Mouse (Mus musculus) layer of hippocampus, postnatal 25 days (tissue): ENCODE measurements around the gene Slc6a6. TPM values are rescaled to one million over a fixed set of nuclear protein-coding genes. Genes with fewer than 3 reads are reported as not detected.

Experiments used
- DNase-seq, 2 experiments: peaks; one replicate each; pipeline ENCODE4 v3.0.0; 2022; ENCODE audit warnings: mixed read lengths in 2 of 2, low spot score in 1 of 2; ENCODE audit errors: extremely low spot score in 1 of 2
- total RNA-seq, 2 experiments: library from RNA; stranded (reverse); gene quantifications; 2 replicates each; pipeline ENCODE4 v1.2.3; 2021

Slc6a6 gene
- total RNA-seq = 100 to 1,000 TPM; 104 to 168 TPM

DNA sequence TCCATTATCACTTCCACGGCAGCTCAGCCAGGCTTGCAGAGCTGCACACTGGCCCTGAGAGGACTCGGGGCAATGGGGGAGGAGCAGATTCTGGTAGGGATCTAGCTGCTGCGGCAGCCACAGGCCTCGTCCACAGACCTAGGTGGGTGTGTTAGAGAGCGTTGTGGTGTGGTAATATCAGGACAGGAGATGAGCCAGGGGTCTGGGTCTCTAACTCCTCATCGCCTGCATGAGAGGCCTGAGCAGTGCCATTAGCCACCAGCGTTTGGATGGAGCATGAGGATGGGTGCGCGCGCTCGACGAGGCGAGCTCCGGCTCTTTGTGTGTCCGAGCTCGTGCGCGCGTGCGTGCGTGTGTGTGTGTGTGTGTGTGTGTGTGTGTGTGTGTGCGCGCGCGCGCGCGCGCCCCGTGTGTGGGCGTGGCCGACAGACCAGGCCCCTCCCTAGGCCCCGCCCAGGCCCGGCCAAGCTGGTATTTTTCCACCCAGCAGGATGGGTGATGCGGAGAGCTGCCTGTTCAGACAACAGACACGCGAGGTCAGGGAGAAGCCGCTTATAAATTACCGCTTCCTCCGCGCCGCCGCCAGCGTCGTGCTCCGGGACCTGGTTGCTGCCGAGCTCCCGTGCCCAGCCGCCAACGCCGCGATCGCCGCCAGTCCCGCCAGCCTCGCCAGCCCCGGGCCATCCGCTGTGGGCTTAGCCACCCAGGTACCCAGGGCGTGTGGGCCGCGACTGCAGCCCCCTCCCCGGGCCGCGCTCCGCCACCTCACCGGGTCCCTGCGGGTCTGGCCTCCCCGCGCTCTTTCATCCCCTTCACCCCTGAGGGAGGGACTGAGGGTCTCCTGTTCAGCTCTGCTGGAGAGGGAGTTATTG, at the start of gene Slc6a6:
TSS of gene Slc6a6 (plus strand) at position 452 of the 872 bp plus-strand sequence.
- DNase-seq = peak; percentile 81 to 89

DNA sequence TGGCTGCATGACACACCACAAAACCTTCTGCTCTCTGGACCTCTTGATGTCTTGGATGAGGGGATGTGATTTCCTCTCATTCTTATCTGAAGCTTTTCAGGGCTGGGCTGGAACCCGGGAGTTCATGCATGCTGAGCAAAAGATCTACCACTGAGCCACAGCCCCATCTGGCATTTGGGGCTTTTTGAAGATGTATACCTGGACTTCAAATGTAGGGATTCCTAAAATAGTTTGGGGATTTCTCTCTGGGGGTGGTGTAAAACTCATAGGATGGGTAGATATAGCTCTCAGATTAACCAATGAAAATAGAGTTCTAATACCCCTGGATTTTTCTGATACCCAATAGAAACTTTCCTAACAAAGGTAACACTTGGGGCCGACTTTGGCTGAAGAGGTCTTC, 49.4 kb upstream of the Slc6a6 start:
- DNase-seq = no peak

DNA sequence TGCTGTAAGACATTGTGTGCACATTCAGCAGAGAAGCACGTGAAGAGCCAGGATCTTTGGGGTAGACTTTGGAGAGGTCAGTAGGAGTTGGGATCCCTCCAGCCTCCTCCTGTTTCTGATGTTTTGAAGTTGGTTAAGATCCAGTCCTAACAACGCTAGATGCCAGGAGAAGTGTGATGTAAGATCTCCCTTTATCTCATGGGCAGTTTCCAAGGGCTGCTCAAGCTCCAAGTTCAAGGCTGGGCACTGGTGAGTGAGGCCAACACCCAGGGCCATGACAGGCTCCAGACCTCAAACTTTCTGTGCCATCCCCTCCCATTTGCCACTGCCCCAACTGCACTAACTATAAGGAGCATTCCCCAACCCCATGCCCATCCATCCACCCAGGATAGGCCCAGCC, 49.0 kb upstream of the Slc6a6 start:
- DNase-seq = no peak

DNA sequence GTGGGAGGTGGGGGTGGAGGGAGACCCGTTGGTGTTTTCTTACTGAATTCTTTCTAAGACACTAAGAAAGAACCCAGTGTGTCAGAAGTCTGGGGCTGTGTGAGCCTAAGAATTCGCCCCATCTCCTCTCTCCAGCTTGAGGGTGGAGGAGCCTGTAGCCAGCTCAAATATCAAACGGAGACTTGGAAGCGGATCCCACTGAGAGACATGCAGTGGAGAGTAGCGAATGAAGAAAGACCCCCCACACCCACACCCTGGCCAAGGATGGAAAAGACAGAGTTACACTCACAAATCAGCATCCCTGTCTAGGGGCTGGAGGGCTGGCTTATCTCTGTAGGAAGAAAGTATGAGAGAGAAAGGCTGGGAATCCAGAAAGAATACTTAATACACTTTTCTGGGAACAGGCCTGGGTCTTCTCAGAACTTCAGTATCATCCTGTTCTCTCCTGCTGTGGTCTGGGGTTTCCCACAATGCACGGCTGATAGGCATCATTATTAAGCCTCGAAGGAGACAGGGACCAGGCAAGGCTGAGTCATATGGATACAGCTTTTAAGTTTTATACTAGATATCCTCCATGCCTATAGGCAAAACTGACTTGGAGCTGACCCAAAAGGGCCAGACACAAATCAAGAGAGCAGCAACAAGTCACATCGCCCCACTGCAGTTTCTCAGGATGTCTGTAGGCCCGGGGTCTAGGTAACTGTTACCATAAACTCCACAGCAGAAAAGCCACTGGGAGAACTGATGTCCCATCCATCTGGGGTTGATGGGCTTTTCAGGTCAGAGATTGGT, 45.5 kb upstream of the Slc6a6 start:
- DNase-seq = no peak

DNA sequence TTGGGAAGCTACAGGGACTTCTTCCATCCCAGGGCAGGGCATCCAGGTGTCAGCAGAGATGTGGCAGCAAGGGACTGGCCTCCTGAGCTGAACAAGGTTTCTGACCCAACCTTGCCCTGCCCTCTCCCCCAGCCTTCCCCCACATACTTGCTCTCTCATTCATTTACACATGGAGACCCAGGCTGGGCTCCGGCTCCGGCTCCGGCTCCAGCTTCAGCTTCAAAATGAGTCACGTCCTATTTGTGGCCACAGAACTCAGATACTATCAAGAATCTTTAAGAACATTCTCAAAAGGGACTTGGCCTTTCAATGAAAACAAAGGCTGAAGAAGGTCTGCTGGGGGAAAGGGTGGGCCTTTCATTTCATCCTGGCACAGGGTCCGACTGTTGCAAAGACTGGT, 40.8 kb upstream of the Slc6a6 start:
- DNase-seq = no peak

DNA sequence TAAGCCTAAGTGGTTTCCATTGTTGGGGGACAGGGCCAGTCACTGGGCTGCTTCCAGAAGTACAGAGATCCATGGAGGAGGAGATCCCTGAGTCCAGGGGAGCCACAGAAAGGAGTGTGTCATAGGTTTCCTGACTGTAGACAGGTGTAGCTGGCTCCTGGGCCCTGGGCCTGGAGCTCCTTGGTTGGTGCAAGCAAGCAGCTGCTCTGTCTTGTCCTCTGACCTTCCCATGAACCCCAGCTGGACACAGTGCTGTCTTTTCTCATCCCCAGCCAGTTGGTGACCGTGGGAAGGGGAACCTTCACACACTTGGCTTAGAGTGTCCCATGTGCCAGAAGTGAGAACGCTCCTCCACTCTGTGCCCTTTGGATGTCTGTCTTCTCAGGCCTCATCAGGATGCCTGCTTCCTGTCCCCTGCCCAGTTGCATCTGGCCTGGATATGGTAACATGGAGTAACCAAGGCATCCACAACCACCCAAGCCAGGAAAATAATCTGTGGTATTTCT, 40.4 kb upstream of the Slc6a6 start:
- no peak for DNase-seq

DNA sequence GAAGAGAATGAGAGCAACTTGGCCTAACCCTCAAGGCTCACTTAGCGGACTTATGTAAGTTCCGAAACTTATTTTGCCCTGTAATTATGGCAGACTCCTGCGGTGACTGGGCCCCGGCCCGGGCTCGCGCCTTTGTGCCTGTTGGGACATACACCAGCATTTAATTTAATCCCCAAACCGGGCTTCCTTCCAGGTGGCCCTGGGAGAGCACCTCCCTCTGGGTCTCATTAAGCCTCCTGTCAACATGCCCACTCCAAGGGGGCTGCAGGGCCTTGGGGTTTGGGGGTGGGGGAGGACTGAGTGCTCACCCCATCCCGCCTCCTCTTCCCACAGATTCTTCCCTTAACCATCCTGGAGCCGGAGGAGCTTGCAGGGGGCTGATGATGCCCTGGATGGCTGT, 37.8 kb upstream of the Slc6a6 start:
- DNase-seq = peak in 1 of 2 experiments; percentile 13

DNA sequence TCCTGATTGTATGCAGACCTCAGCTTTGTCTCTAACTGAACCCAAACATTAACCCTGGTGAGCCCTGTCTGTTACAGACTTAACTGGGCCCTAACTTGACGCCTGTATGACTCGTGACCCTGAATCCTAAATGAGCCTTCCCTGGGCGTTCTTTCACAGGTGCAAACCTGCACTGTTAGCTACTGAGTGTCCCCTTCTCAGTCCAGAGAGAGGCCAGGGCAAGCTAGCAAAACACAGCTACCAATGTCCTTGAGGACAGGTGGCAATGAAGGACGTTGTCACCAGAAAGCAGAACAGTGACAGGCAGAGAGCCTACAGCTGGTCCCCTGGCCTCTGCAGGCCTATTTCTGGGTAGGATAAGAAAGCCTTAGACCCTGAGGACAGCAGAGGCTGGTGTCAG, 37.0 kb upstream of the Slc6a6 start:
- DNase-seq = no peak

DNA sequence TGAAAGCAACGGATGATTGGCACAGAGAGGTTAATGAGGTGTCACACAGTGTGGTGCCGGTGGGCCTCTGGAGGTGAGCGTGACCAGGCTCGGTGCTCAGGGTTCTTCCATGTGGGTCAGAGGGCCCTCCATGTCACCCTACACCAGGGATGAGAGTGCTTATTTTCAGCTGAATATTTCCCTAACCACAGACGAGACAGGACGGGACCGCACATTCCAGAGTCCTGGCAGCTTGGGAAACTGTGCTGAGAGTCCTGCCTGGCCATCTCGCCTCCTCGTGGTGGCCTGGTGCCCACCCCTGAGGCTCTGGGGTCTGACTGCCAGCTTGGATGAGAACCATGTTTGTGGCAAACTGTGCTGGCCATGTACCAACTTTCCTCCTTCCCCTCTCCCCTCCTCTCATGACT, 36.5 kb upstream of the Slc6a6 start:
- DNase-seq = no peak

DNA sequence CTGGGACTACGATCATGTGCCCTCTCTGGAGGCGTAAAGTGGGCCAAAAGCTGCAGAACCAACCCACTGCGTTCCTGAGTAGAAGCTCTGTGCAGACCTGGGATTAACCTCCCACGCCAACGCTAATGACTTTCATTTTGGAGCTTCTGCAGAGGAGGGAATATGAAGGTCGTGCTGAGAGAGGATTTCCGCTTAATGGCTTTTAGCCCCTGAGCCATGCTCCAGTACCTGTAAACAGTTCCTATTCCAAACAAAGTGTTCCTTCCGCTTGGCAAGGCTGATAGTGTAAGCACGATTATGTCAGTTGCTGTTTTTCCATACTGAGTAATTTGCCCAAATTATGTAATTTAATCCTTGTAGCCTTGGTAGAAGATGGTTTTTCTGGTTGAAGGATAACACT, 33.6 kb upstream of the Slc6a6 start:
- DNase-seq = no peak

DNA sequence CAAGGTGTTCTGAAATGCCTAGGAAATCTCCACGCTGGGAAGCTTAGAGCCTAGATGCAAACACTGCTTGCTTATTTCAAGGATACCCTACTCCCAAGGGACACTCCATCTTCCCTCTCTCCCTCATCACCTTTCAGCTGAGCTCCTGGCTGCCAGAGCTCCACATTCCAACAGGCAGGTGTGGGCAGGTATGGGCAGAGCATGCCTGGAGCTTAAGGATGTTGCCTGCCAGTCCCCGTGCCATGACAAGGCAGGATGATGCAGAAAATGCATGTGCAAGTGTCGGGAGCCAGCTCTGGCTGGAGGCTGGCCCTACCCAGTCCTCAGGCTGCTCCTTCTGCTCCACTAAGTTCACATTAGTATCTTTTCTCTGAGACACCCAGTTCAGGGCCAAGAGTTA, 31.6 kb upstream of the Slc6a6 start:
- DNase-seq = no peak

DNA sequence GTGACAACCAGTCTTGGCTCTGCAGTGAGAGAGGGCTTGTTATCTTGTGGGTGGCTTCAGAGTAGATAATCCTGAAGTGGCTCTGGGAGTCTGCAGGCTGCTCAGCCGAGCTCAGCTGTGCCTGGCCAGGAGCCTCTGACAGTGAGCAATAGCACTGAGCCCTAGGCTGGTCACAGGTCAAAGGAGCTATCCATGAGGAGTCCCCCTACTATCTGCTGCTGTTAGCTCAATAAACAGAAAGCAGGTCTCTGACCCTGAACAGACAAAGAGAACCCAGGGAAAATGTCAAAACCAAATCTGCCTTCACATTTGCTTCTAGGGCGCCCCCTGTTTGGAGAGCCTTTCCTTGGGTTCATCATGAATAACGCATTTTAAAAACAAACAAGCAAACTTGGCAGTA, 28.6 kb upstream of the Slc6a6 start:
- DNase-seq = no peak

DNA sequence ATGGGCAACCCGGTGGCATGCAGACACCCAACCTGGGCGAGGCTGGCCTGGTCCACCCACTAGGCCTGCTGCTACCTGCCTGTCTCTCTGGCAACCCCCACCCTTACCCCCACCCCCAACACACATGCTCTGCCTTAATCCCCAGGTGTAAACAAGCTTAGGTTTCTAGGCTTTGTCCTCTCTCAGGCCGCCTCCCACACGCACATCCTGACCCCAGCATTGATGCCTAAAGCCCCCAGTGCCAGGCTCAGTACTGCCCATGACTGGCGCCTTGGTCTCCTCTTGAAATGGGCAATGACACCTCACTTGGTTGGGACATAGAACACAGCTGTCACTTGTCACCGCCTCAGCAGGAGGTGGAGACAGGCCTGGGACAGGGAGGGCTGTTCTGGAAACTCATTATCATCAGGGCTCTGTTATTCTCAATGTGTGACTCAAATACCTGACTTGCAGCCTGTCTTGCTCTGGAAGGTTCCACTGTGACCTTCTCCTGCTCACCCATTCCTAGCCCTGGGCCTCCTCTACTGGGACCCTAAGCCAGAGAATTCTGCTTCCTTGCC, 27.9 kb upstream of the Slc6a6 start:
- DNase-seq = no peak

DNA sequence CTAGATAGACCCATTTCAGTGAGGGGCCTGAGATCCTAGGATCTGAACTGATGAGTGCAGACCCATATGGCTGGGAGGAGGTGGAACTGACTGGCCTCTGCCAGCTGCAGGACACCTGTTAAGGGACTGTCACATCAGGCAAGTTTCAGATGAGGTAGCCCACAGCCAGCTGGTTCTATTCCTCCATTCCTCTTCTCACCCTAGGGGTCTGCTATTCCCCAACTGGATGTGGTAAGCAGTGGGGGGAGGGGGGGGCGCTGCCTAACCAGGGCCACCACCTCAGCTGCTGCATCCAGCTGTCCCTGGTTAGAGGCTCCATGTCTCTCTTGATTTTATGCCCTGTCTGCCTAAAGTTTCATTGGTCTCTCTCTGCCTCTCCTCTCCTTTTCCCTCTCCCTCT, 25.6 kb upstream of the Slc6a6 start:
- no peak for DNase-seq

DNA sequence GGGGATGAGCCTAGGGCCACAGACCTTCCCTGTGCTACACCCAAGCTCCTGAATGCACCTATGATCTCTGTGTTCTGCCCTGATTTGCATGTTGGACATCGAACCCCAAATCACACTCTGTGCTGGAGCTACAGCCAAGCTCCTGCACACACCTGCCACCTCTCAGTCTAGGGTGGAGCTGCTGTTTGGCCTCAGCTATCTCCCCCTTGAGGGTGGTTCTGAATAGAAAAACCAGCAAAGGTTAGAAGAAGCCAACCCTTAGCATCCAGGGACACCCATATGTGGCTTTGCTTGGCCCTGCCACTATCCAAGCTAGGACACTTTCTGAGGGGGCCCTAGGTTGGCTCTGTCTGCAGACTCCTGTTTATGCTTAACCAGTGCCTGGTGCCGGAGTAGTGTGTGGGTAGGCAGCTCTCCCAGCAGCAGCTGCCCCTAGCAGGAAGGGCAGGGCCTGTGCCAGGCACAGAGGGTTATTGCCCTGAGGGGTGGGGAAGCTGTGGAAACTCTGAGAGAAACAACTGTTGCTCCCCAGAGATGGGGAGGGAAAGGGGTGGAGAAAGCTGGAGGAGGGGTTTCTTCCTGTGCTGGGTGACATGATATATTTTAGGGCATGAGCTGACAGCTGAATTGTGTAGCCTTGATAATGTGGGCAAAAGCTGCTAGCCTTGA, 23.9 kb upstream of the Slc6a6 start:
- no peak for DNase-seq

DNA sequence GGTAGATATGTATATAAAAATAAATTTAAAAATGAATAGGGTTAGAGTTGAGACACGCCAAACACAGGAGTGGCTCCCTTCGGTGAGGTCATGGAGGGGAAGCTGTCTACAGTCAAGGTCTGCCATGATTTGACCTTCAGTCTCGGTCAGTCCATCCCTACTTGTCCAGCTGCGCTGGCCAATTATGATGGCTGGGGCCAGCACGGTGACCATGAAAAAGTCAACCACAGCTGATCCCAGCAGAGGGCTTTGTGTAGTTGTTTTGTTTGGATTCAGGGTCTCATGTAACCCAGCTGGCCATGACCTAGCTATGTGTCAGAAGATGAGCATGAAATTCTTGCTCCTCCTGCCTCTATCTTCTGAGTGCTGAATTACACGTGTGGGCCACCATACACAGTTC, 21.6 kb upstream of the Slc6a6 start:
- DNase-seq = no peak

DNA sequence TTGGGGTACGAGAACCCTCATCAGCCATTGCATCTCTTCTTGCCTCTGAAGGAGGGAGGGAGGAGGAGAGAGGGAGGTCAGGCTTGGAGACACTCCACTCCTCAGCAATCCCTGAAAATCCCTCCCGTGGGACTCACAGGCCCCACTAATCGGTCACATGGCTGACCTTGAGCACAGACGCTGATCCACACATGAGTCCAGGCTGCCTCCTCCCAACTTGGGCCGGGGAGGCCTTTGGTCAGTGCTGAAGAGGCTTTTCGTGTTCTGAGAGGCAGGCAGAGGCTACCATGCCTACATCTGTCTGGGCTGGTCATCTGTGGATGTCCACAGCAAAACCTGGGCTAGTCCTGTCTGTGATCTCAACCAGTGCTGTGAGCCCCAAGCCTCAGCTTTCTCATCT, 20.2 kb upstream of the Slc6a6 start:
- DNase-seq = no peak

DNA sequence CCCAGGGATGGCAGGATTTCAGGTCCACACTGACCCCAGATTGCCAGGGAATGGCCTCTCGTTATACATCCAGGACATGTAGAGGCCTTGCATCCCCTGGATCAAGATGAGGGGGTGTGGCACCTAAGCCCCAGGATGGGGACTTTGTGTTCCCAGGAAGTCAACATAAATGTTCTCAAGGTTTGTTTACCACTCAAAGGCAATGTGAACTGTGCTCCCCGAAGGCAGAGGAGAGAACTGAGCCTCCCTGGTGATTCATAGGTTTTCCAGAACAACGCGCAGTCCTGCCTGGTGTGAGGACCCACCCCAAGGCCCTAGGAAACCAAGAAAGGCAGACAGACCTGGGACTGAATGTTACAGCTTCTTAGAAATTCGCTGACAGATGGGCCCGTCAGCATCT, 18.6 kb upstream of the Slc6a6 start:
- DNase-seq = no peak

DNA sequence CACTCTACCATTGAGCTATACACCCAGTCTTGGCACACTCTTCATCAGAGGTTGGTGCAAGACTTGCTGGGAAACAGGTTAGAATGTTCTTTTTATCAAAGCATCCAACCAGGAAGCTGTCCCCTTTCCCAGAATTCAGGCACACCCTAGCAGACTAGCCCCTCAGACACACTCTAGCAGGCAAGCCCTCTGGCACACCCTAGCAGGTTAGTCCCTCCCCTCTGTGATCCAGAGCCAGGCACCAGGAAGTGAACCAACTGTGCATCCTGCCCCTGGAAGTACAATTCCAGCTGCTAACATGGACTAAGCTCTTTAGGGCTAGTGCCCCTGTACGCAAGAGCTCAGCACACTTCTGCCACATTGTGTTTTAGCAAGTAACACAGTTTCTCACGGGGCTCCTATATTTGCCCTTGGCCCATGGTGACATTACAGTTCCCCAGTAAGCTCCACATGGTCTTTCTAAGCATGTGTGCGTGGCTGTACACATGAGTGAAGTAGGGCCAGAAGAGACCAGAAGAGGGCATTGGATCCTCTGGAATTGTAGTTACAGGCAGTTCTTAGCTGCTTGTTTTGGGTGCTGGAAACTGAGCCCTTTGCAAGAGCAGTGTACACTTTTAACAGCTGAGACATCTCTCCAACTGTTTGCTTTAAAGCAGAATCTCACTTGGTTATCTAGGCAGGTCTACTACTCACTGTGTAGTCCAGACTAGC, 17.7 kb upstream of the Slc6a6 start:
- no peak for DNase-seq

DNA sequence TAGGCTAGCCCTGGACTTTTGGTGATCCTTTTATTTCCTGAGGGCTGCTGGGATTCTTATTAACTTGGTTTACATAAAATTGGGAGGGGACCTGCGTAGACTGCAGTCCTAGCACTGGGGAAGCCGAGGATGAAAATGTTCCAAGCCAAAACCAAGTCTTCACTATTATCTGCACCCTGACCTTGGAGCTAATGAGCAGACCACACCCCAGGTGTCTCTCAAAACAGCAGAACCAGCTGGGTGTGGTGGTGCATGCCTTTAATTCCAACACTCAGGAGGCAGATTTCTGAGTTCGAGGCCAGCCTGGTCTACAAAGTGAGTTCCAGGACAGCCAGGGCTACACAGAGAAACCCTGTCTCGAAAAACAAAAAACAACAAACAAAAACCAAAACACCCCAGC, 16.7 kb upstream of the Slc6a6 start:
- no peak for DNase-seq
